Mouse (Mus musculus) layer of hippocampus, adult 9-11 months (tissue): ENCODE data around the gene Ankrd6.
A peak's percentile ranks its signal among the peaks of the same experiment; 100 is the strongest.

Experiments used
- DNase-seq: peaks from one replicate; pipeline ENCODE4 v3.0.0; 2022

The Ankrd6 gene

GRCm38 (mm10) chr4:32891341-32891740 is 59.3 kb downstream of the Ankrd6 start:
- DNase-seq, result no peak

GRCm38 (mm10) chr4:32890735-32891098 is 59.9 kb downstream of the Ankrd6 start:
- no peak for DNase-seq

- no peak for DNase-seq
These were observed 60.5 kb downstream of the Ankrd6 start for GRCm38 (mm10) chr4:32889996-32890734.

- DNase-seq, result peak; percentile 48
These were observed 61.4 kb downstream of the Ankrd6 start for GRCm38 (mm10) chr4:32889246-32889645.

- no peak for DNase-seq
These were observed 64.2 kb downstream of the Ankrd6 start for GRCm38 (mm10) chr4:32886479-32886878.

GRCm38 (mm10) chr4:32884599-32884998 is 66.0 kb downstream of the Ankrd6 start:
- DNase-seq, result no peak

GRCm38 (mm10) chr4:32881001-32881400 is 69.6 kb downstream of the Ankrd6 start:
- no peak for DNase-seq

GRCm38 (mm10) chr4:32874669-32875068 is 76.0 kb downstream of the Ankrd6 start:
- DNase-seq, result no peak

GRCm38 (mm10) chr4:32872189-32872749 is 78.4 kb downstream of the Ankrd6 start:
- DNase-seq, result no peak

GRCm38 (mm10) chr4:32869370-32869769 is 81.3 kb downstream of the Ankrd6 start:
- DNase-seq, result no peak

- no peak for DNase-seq
These were observed 81.8 kb downstream of the Ankrd6 start for GRCm38 (mm10) chr4:32868858-32869257.

- no peak for DNase-seq
These were observed 82.2 kb downstream of the Ankrd6 start for GRCm38 (mm10) chr4:32868437-32868836.

- DNase-seq, result no peak
These were observed 83.2 kb downstream of the Ankrd6 start for GRCm38 (mm10) chr4:32867460-32867859.

- no peak for DNase-seq
These were observed 85.8 kb downstream of the Ankrd6 start for GRCm38 (mm10) chr4:32864867-32865242.

- no peak for DNase-seq
These were observed 86.3 kb downstream of the Ankrd6 start for GRCm38 (mm10) chr4:32864131-32864866.

- DNase-seq, result no peak
These were observed 87.1 kb downstream of the Ankrd6 start for GRCm38 (mm10) chr4:32863447-32864130.

- DNase-seq, result no peak
These were observed 87.7 kb downstream of the Ankrd6 start for GRCm38 (mm10) chr4:32862751-32863446.

GRCm38 (mm10) chr4:32862011-32862750 is 88.5 kb downstream of the Ankrd6 start:
- DNase-seq, result peak; percentile 63

GRCm38 (mm10) chr4:32860184-32860965 is 90.3 kb downstream of the Ankrd6 start:
- peak; percentile 83 for DNase-seq

- DNase-seq, result no peak
These were observed 95.1 kb downstream of the Ankrd6 start for GRCm38 (mm10) chr4:32855580-32855979.

- no peak for DNase-seq
These were observed 95.7 kb downstream of the Ankrd6 start for GRCm38 (mm10) chr4:32854956-32855355.
